Mouse (Mus musculus) neutrophil, adult 83 days (primary cell): ENCODE data around the gene Cemip. TPM values are rescaled to one million over a fixed set of nuclear protein-coding genes. Genes with fewer than 3 reads are reported as not detected.

ENCODE experiments used
- total RNA-seq, 2 experiments: library from RNA; stranded (reverse); gene quantifications; one replicate each; pipeline ENCODE4 v1.2.4; 2023

The Cemip gene
- total RNA-seq, result under 1 TPM; 0.20 to 0.44 TPM

DNA sequence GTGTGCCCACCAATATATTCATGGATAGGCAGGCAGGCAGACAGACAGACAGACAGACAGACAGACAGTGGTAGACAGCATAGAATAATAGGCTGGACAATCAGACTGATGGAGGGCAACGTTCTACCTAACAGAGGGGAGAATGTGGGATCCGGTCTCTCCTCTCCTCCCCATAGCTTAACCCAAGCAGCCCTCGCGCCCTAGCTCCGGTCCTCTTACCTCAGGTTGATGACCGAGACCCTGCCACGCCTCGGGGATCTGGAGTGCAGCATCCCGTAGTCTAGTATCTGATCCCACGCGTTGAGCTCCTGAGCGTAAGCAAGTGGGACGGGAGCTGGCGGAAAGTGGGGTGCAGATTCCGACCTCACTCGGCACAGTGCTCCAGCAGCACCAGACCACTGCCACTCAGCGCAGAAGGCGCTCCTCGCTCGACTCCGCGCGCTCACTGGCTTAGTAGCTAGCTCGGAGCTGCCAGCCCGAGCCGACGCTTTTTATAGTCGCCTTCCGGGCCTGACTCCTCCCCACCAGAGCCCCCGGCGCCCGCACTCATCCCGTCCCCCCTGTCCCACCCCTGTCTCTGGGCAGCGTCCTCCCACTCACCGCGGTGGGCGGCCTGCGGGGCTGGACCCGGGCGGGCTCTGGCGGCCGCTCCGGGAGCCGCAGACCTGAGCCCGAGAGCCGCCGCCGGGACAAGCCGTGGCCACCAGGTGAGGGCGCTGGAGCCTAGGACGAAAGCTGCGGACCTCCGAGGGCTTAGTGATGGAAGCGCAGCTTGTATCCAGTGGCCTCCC lies at the start of gene Cemip:
TSS of gene Cemip (minus strand) at position 464 of the 791 bp plus-strand sequence.

DNA sequence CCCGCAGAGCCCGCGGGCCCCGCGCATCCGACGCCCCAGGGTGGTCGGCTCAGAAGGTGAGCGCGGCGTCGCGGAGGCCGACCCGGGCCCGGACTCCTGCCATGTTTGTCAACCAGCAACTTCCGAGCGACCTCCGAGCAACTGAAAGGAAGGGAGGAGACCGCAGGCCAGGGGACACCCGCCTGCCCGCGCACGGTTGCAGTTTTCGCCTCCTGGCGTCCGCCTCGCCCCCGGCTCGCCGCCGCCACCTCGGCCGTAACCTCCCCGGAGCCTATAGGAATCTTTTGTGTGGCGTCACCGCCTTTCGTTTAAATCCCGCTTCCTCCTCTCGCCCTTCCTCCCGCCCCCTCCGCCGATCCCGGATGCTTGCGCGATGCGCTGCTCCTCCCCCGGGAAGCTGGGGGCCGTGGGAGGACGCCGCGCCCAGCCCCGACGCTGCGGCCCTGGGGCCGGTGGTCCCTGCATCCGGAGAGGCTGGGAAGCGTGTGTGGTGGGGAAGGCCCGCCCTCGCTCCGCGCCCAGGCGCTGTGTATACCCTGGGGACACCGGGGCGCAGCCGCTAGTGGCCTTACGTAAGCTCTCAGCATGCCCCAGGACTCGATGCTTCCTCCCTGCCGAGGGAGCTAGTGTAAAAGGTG lies 202.2 kb downstream of the Cemip start, which contains the start of the genes Tlnrd1 and Mesd:
TSS of gene Tlnrd1 (minus strand) at position 285 of the 638 bp plus-strand sequence.
TSS of gene Mesd (plus strand) at position 446 of the 638 bp plus-strand sequence.

Other genes with a start within 250 kb of the Cemip start
- gene Tlnrd1, start 202.2 kb downstream of the Cemip start, total RNA-seq, result 10 to 100 TPM; 19.8 to 21.2 TPM
- gene Mesd, start 202.0 kb downstream of the Cemip start, total RNA-seq, result 10 to 100 TPM; 19.6 to 32.9 TPM
- 10 to 100 TPM; 18.1 to 18.7 TPM for gene Abhd17c, start 65.4 kb upstream of the Cemip start, total RNA-seq